Mouse (Mus musculus) neural tube, embryonic 10.5 days (tissue): Measurements from ENCODE around the gene Bcat2.
A peak's percentile ranks its signal among the peaks of the same experiment; 100 is the strongest.
"Not testable (repeated sequence)": the region's sequence is repeated elsewhere in the genome, so short reads cannot be mapped to it uniquely, and the experiment has no call there.

Experiments
- DNase-seq: peaks from one replicate; pipeline ENCODE4 v3.0.0-alpha.2; 2017; ENCODE audit warnings: low spot score; ENCODE audit errors: extremely low spot score

Gene Bcat2

GRCm38 (mm10) chr7:45570103-45570741 is at the start of gene Bcat2:
TSS of gene Bcat2 (plus strand) at chr7:45570153.
- peak; percentile 75 for DNase-seq

GRCm38 (mm10) chr7:45520605-45521004 is 49.3 kb upstream of the Bcat2 start:
- DNase-seq: no peak

DNA sequence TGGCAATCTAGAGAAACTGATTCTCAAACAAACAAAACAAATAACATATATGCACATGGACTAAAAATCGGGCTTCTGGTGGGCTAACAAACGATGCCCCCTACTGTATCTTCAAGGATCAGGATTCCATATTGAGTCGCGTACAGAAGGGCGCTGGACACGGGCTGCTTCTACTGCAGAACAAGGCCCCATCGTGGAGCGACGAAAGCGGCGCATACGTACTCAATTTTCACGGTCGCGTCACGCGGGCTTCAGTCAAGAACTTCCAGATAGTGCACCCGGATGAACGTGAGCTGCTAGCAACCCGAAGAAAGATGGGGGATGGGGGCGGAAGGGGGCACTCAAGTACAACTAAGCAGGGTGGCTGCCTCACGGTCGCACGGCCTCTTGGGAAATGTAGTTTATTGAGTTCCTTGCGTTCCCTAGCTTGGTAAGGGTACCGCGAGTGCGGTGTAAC is 48.2 kb upstream of the Bcat2 start:
- peak; percentile 84 for DNase-seq

GRCm38 (mm10) chr7:45522194-45522752 is 47.7 kb upstream of the Bcat2 start:
- no peak for DNase-seq

DNA sequence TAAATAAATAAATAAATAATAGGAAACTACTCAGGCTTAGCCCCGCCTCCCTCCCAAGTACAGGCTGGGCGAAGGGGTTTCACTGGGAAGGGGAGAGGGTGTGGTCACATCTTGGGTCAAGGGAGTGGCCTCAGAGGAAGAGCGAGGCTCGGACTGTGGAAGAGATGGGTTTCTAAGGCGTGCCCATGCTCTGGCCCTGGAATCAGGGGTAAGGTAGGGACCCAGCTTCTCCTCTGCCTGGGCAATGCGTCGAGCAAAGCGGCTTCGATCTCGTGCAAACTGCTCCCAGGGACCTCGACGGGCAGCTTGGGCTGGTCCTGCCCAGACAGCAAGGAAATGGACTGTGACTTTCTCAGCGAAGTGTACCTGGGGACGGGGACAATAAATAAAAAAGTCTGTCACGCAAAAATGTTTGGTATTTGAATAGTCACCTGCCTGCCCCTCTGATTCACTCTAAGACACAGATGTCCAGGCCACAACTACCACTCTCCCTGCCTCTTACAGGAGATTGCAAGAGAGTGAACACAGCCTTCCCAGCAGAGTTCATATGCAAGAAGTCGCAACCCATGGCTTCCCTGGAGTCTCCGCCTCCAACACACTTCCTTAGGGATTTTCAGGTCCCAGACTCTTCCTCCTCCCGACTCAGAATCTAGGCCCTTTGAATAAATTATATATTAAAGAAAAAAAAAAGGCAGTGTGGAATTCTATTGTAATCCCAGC is 46.8 kb upstream of the Bcat2 start:
- DNase-seq: no peak

DNA sequence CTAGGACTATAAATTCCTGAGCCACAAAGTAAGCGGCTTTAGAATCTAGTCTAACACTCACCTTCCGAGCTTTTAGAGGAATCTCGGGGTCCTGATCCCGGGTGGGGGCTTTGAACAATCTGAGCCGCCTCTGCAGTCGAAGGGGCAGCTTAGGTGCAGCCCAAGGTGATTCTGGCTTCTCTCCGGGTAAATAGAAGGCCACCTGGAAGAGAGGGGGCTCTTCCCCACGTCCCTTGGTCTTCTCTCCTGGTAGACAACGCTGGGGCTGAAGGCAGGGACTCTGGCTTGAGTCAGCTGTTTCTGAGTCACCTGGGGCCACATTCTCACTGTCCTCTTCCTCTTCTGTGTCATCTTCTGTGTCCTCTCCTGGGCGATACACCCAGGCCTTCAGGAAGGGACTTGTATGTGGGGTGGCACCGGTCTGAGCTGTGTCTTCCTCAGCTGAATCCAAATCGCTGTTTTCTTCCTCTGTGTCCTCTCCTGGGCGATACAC is 46.2 kb upstream of the Bcat2 start:
- no peak for DNase-seq

DNA sequence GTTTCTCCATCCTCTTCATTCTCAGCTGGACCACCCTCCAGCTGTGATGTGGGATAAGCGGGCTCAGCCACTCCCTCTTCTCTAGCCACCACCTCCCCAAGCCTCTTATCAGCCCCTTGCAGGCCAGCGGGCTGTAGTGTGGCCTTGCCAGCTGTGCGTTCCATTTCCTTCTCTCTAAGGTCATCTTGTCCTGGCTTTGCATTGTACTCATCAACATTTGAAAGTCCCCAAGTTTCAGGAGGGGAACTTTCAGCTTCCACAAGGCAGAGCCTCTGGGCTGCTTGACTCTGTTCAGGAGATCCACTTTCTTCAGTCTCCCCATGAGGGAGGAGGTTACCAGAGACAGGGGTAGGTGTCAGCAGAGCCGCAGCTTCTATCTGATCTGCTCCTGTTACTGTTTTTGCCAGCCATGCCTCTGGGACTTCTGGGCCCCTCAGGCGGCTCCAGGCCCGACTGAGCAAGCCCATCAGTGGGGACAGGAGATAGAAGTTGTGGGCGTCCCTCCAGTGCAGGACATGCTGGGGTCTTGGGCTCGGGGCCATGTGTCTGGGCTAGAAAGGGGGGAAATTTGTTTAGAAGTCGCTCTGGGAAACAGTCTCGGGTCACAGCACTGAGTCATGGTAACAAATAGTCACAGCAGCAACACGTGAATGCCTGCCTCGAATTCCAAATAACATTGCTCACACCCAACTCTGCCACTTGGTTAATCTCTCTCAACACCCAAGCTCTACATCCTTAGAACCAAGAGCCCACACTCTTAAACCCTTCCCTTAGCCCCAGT is 44.9 kb upstream of the Bcat2 start:
- no peak for DNase-seq

DNA sequence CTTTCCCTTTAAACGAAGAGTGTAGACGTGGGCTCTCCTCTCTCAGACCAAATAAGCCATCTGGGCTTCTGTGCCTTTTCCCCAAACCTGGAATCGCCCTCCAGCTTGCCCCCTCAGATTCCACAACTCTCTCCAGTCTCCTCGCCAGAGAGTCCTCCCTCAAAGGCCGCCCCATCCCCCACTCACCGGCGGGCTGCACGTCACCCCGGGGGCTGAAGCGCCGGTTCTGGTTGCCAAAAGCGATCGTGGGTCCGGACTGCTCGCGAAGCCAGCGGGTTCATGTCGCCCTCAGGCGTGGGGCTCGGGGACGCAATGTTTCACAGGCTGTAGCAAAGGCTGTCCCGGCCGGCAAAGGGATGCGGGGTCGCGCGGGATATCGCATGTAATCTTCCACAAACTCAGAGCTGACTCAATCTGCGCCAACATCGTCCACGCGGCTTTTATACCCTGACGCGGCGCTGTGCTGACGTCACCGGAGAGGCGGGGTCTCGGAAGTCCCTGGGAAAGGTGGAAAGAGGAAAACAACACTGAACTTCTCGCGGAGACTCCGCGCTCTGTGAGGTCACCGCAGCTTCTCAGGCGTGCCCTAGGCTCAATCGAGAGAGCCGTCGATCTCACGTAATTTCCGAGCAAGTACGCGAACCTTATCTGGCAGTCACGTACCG is 44.0 kb upstream of the Bcat2 start, which contains the start of the genes Ppp1r15a and Plekha4:
TSS of gene Ppp1r15a (minus strand) at position 460 of the 665 bp plus-strand sequence.
TSS of gene Plekha4 (plus strand) at position 522 of the 665 bp plus-strand sequence.
- DNase-seq: peak; percentile 98

DNA sequence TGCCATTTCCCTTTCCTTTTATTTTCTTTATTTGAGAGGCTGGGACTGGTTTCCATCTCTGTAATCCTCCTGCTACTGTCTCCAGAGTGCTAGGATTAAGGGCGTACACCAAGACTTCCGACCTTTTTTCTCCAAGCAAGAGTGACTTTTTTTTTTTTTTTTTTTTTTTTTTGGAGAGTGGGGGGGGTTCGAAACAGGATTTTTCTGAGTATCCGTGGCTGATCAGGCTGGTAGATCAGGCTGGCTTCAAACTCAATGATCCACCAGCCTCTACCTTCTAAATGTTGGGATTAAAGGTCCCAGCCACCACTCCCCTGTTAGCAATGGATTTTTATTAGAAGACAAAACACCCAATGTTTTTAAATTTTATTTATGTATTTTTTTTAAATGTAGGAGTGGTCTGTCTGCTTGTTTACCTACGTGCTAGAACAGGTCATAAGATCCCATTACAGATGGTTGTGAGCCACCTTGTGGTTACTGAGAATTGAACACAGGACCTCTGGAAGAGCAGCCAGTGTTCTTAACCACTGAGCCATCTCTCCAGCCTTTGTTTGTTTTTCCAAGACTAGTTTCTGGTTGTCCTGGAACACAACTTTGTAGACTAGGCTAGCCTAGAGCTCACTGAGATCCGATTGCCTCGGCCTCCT is 43.4 kb upstream of the Bcat2 start:
- no peak for DNase-seq

GRCm38 (mm10) chr7:45527169-45527568 is 42.8 kb upstream of the Bcat2 start:
- DNase-seq: not testable (repeated sequence)

DNA sequence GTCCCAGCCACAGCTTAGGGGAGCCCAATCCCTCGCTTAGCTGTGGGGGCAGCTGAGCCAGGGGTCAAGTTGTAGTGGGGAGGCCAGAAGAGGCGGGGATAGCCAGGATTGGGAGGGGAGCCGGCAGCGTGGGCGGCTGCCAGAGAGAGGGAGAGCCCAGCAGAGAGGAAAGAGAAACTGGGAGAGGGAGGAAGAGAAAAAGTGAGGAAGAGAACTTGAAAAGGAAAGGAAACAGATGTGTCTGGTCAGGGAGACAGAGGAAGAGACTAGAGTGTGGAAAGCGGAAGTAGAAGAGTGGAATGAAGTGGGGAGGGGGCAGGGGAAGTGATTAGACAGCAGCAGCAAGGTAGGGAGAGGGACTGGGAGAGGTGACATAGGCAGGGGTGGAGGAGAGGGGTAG is 40.5 kb upstream of the Bcat2 start:
- no peak for DNase-seq

DNA sequence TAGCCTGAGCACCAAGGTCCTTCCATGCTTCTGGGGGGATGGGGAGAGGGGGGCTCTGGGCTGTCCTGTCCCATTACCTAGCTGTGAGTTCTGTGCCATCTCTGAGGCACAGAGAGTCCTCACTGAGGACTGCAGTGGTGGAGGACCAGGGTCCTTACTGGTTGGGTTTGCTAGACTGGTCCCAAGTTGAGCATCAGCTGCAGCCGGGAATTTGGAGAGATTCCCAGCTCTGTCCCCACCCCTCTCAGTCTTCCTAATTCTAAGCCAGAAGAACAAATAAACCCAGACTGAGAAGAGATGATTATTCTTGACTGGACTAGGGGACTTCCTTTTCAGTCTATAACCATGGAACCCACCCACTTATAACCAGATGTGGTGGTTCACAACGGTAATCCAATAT is 39.3 kb upstream of the Bcat2 start:
- no peak for DNase-seq

- no peak for DNase-seq
Observed at GRCm38 (mm10) chr7:45535676-45536075, 34.3 kb upstream of the Bcat2 start.

GRCm38 (mm10) chr7:45537602-45538001 is 32.4 kb upstream of the Bcat2 start:
- DNase-seq: no peak

DNA sequence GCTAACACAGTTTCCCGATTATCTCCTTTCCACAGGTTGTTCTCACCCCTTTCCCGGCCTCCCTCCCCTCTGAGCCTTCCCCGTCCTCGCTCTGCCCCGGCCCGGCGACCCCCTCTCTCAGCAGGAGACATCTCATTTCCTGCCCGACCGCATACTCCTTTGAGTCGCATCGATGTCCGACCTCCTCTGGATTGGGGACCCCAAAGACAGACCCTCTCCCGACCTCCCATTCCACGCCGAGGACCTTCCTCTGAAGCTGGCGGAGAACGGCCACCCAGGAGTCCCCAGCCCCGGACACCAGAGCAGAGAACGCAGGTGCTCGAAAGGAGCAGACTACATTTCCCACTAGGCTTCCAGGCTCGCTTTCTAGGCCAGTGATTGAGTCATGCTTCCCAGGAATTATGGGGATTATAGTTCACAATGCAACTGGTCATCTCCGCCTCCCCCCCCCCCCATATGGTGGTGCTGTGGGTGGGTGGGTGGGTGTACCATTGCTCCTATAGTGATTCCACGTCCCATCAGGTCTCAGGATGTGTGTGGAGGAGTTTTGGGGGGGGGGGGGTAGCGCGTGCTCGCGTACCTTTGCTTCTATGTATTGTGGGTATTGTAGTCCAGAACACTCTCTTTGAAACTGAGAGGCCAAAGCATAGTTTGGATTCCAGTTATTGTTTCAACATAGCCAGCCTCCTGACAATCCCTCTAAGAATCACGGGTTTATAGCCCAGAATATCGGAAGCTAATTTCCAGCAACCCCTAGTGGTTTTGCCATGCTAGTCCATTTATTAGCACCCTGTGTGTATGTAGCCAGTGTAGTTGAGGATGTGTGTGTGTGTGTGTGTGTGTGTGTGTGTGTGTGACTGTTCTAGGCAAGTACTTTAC is 31.6 kb upstream of the Bcat2 start:
- peak; percentile 52 for DNase-seq

GRCm38 (mm10) chr7:45539095-45539494 is 30.9 kb upstream of the Bcat2 start:
- DNase-seq: no peak

GRCm38 (mm10) chr7:45540213-45540612 is 29.7 kb upstream of the Bcat2 start:
- DNase-seq: no peak

DNA sequence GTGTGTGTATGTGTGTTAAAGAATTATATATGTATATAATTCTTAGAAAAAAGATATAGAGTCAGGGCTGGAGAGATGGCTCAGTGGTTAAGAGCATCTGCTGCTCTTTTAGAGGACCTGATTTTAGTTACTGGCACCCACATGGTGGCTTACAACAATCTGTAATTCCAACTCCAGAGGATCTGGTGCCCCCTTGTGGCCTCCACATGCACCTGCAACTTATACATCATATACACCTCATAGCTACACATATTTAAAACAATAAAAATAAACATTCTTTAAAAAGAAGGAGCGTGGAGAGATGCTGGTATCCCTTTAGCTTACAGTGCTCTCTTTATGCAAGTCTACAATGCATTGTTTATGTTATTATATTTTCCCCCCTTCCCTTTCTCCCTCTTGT is 25.4 kb upstream of the Bcat2 start:
- DNase-seq: no peak

DNA sequence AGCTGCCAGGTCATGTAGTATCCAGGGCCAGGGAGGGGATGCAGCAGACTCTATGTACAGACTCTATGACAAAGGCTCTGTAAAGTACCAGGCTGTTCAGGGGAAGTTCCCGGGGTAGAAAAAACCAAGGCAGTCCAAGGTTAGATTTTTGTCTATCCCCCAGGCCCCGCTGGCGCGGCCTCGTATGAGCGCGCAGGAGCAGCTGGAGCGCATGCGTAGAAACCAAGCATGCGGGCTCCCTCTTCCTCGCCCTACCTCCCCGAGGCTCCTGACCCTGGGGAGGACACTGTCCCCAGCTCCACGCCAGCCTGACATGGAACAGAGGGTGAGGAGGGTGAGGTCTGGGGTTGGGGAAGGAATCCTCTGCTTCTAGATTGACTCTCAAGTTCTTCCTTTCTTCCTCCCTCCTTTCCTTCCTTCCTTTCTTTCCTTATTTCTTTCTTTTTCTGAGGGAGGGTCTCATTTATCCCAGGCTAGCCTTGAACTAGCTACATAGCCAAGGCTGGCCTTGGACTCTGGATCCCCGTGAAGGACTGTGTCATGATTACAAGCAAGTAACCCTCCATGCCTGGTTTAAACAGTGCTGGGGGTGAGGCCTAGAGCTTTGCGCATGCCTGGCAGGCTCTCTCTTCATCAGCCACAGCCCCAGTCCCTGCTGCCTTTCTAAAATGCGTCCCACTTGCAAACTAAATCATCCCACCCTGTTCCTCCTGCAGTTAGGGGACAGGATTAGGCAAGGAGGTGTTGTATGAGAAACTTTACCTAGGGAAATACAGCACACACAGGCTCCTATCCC is 20.1 kb upstream of the Bcat2 start:
- DNase-seq: no peak
